Mouse (Mus musculus): ENCODE data around the gene 1700057G04Rik.
"Not testable (repeated sequence)": the region's sequence is repeated elsewhere in the genome, so short reads cannot be mapped to it uniquely, and the experiment has no call there.

1700057G04Rik gene

DNA sequence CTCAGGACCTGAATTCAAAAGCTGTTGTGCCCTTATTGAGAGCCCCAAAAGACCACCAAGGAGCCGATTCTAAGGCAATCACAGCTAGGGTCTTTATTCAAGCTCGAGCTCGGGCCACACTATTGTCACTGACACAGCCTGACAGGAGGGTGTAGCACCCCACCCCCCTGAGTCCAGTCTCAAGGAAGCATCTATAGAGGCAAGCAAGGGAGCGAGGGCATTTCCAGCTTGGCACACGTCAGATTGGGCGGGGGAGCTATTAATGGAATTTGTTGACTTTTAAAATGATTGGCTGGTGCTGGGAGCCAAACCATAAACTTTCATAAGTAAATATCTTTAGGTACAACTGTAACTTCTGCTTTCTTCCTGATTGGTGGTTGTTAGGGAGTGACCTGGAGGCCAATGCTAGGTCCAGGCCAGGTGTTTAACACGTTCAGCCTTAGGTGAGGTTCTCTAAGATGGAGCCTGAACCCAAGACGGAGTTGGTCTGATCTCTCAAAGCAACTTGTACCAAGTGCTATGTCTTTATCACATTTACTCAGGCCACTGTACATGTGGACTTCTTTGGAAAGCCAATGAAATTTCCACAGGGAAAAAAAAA lies 3.5 kb upstream of the 1700057G04Rik start:
- DNase-seq = no peak

DNA sequence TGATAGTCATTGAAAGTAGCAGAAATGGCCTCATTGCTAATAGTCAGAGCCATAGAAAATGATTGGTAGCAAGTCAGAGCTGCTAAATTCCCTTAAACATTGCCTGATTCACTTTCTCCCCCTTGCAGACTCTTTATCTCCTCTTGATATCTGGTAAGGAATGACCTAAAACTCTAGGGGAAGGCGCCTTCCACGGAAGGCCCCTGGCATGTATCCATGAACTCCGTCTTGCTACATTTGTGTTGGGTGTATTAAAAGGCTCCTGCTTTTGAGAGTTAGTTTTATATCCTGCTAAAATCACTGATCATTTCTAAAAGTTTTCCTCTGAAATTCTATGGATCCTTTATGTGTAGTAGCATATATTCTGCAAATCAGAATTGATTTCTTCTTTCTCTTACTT lies 7.6 kb downstream of the 1700057G04Rik start:
- DNase-seq = no peak

DNA sequence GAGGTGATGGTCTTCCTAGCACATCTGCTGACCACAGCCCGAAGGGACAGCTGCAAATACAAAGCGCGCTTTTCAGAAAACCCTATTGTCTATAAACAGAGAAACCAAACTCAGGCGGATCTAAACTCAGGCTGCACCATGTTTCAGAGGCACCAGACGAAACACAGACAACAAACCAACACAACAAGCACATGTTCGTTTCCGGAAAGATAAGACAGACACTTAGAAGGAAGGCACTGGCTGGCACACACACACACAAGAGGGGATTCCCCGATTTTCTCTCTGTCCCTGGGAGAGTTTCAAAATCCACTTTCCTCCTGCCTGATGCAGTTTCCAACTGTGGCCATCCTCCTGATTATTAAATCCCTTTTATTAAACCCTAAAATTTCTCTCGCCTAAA lies 16.8 kb downstream of the 1700057G04Rik start:
- DNase-seq = not testable (repeated sequence)

DNA sequence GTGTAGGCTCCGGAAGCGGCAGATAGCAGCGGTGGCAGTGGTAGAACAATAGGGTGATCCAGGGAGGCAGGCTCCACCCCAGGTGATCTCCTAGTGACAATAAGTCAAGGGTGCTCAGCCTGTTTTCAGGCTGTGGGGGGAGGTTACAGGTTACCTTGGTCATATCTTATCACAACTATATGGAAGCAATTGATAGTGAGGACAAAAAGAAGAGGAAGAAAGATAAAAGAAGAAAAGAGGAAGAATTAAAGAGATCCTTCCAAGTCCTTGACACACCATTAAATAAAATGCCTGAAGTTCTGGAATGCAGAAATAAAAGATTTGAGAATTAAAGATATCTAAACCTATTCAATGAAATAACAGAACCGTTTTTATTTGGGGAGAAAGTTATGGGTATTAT lies 17.6 kb downstream of the 1700057G04Rik start:
- DNase-seq = no peak

DNA sequence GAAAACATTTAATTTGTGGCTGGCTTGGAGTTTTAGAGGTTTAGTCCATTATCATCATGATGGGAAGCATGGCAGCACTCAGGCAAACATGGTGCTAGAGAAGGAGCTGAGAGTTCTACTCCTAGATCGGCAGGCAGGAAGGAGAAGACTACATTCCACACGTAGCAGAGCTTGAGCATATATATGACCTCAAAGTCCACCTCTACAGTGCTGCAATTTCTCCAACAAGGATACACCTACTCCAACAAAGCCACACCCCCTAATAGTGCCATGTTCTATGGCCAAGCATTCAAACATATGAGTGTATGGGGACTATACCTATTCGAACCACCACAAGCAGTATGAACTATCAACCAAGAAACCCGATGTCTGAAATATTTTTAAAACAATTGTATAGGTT lies 22.2 kb downstream of the 1700057G04Rik start:
- no peak for DNase-seq

DNA sequence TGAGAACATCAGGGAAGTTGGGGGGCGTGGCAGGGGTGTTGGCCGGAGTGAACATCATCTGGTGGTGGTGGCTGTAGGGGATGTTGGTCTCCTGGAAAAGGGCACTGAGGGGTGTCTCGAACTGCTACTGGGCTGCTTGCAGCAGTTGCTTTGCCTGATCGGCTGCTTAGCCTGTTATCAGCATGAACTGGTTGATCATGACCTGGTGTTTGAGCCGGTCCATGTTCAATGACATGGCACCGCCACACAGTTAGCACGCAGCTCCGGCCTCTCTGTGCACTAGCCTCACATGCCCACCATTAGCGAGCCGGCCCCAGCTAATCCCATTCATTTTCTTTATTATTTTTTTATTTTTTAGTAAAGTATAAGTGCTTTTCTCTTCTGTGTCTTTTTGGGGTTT lies 25.7 kb downstream of the 1700057G04Rik start:
- no peak for DNase-seq

DNA sequence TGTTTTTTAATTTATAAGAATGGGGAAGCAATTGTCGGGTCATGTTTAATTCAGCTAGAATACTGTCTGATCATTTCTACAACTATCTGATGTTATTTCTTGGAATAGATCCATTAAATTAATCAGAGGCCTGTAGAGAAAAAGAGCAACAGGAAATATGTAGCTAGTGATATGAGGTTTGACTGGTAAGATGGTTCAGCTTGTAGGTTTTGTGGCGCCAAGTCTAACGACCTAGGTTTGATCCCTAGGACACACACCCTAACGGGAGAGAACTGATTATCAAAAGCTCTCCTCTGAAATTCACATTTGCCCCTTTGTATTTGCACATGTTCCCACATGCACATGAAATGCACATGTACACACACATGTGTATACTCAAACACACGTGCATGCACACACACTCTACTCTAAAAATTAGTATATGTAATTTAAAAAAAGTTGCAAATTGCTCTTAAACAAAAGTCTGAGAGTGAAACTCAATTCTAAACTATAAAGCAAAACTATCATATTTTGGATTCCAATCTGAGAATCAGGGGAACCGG lies 26.2 kb downstream of the 1700057G04Rik start:
- DNase-seq = no peak

DNA sequence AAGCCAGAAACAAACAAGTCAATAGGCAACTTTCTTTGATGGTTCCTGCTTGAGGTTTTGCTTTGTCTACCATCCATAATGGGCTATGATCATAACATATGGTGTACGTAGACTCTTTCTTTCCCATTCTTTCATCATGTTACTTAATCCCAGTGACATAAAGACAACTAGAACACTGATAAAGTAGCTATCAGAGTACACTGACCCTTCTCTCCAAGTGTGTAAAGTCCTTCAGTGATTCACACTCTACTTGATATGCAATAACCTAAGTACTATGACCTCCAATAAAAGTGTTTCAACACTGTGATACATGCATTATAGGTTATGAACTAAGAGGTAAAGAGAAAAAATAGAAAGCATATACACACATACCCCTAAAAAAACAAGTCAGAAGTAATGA lies 27.9 kb downstream of the 1700057G04Rik start:
- no peak for DNase-seq

DNA sequence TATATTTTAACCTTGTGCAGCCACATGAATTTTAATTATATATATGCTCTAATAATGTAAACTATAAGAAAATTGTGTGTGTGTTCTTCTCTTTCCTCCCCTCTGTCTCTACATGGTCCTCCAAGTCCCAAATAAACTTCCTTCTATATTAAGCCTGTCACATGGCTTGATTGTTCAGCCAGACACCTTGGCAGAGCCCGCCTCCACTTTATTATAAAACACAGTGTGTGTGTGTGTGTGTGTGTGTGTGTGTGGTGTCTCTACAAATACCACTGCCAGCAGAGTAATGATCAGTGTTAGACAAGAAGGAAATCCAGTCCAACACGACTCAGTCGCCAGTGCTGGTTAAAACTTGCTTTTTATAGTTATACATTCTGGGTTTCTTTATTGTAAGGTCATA lies 28.5 kb downstream of the 1700057G04Rik start:
- no peak for DNase-seq

DNA sequence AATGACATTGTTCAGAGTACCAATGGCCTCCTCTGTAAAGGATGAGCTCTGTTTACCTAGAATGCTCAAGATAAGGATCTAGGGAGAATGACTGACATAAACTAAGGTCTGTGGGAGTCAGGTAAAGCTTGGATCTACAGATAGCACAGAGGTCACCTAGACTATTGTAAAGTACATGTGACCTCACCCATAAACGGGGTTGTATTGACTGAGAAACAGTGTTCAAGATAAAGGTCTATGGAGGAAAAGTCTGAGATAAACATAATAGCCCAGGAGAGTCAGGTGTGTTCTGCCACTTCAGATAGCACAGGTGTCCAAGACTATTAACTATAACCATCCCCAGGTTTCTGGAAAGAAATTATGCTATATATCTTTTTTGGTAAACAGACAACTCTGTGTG lies 29.8 kb downstream of the 1700057G04Rik start:
- no peak for DNase-seq

DNA sequence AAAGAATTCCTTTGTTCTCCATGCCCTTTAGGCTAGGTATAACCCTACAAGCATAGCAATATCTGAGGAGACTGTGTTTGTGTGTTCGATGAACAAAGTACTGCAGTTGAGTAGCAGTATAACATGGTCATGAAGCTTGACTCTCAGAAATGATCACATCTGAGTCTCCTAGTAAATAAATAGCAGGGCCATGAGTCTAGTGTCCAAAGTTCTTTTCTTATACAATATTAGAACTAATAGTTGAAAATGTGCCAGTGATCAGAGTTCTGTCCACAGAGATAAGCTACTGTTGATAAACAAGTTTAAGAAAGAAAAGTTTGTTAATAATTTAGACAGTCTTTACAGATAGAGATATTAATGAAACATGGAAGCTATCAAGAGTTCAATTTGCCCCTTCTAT lies 42.7 kb downstream of the 1700057G04Rik start:
- no peak for DNase-seq

DNA sequence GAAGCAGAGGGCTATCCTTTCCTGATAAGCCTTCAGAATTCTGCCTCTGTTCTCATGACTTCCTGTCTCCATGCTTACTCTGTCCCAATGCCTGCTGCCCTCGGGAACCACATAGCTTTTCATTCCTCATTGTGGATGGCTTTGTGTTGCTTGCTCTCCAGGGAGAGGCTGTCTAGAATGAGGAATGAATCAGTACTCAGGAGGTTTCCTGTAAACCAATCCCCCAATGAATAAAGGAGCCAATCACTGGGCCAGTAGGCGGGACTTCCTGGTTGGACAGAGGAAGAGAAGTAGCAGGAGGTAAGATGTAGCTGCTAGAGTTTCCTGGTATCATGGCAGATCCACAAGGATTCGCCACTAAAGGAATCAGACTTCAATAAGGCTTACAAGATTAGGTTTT lies 44.1 kb downstream of the 1700057G04Rik start:
- no peak for DNase-seq

DNA sequence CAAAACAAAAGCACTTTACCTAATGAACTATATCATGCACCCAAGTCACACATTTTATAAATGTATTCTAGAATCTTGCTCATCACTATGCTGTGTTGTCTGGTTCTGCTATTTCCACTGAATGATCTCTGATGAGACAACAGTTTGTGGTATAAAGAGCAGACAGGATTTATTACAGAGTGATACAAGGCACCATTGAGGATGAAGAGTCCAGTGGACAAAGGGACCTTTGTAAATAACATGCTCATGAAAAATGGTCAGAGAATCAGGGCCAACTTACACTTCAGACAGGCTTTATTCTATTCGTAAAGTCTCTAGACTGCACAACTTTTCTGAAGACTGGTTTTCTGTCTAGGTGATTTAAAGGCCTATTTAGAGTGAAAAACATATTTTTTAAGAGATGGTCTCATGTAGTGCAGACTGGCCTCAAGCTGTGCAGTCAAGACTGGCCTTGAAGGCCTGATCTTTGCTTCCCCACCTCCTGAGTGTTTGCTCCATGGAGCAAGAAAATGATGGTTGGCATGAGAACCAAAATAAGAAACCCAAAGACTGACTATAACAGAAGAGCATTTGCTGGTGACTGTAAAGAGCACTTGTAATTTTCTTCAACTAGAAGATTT lies 51.6 kb downstream of the 1700057G04Rik start:
- no peak for DNase-seq

DNA sequence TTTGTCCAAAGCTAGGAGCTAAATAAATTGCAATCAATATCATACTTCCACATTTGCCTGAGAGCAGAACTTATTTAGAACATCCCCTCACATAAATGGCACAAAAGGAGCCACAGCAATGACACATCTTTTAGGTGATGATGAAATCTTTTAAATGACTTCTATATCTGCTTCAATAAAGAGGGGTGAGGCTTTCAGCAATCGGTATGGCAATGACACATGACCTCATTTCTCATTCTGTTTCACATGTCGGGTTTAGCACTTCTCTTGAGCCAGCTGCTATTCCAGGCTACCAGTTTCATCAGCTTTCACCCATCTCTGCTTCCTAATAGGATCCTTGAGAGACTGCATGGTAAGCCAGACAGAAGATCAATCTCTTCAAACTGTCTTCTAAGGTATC lies 54.3 kb downstream of the 1700057G04Rik start:
- no peak for DNase-seq

DNA sequence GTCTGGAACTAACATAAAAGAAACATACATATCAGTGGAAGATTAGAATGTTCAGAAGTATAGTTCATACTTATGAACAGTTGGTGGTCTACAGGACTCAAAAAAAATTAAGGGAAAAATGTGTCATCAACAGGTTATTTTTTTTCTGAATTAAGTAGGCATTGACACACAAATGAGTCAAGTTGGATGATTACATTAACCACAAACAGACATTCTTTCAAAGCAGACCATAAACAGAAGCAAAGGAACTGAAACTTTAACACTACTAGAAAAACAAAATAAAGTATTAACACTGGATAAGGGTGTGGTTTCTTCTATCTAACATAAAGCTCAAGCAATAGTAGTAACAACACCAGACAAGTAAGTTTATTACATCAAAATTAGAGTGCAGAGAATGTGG lies 59.7 kb downstream of the 1700057G04Rik start:
- no peak for DNase-seq

DNA sequence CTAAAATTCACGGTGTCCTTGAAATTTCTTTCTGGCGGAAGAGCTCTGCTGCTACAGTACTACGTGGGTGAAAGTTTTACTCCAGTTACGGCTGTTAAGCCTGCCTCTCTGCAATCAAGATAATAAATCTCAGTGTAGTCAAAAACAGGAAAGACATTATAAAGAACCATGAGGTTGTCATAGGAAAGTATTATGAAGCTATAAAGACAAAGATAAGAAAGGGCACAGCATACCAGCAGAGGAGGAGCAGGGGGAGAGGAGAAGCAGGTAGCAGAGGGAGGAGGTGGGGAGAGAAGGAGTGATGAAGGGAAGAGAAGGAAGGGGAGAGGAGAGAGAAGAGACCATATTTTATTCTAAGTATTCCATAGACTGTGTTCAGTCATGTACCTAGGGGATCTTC lies 64.7 kb downstream of the 1700057G04Rik start:
- DNase-seq = no peak

DNA sequence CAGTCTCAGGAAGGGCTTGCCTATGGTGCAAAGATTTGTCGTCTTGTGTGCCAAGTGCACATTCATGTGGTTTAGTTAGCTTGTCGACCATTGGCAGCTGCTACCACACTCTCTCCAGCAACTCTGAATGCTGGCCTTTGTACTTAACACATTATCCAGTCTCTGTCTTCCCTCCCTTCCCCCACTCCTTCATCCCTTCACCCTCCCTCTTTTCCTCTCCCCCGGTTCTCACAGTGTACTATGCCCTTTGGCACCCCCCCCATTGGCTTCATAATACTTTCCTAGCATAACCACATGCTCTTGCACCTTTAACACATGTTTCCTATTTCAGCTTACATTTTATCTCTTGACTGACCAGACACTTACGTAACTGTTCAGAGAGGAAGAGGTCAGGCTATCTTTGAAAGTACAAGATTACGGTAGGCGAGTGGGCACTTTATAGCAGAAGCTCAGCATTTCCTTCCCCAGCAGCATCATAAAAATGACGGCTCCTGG lies 65.6 kb downstream of the 1700057G04Rik start:
- no peak for DNase-seq

DNA sequence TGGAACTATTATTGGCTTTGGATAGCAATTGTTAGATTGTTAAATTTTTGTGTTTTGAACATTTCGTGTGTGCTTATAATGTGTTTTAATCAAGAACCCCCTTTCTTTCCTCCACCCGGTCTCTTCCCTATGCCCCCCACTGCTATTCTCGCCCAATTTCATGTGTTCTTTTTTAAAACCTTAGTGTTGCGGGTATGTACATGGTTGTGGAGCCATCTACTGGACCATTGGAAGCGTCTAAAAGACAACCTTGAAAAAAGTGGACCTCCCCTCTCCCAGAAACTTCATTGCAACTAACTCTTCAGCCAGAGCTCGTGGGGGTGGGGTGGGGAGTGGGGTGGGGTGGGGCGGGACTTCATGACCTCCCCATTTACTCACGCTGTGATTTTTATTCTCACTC lies 66.2 kb downstream of the 1700057G04Rik start:
- no peak for DNase-seq

DNA sequence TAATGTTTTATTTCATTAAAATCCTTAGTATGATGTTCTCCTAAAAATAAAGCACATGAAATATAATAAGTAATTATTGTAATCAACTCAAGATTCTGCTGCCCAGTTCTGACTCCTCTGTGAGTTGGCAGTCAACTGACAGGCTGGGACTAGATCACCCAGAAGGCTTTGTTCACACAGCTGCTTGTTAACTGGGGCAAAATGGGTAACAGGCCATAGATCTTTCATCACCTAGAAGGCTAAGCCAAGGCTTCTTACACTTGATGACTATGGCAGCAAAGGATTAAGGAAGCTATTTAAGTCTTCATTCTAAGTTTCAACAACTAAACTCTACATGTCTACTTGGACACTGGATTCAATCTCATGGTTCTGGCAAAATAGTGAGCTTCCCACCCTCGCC lies 68.8 kb downstream of the 1700057G04Rik start:
- no peak for DNase-seq

DNA sequence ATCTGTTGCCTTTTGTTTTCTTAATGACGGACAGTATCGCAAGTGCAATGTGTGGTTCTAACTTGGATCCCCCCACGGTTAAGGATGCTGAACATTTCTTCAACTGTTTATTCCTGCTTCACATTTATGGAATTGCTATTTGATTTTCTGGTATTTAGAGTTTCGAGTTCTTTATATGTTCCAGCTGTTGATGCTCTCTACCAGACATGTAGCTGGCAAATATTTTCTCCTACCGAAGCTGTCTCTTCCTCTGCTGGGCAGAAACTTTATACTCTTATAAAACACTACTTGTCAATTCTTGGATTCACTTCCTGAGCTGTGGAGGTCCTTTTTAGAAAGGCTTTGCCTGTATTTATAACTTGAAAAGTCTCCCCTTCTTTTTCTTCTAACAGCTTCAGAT lies 70.1 kb downstream of the 1700057G04Rik start:
- DNase-seq = no peak

DNA sequence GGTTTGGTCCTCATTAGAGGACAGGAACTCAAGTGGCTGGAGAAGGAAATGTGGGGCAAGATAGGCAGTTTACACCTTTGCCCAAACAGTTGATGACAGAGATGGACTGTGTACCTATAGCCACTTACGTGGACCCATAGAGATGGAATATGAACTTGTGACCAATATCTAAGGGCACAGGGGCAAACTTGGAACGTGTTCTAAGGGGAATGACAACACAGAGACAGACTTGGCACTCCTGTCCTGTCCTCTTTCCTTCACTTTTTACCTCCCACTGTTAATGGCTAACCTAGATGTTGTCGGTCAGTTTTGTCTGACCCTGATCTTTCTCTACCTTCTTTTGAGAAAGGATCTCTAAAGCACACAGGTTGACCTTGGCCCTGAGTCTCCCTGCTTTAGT lies 74.2 kb downstream of the 1700057G04Rik start:
- DNase-seq = no peak

DNA sequence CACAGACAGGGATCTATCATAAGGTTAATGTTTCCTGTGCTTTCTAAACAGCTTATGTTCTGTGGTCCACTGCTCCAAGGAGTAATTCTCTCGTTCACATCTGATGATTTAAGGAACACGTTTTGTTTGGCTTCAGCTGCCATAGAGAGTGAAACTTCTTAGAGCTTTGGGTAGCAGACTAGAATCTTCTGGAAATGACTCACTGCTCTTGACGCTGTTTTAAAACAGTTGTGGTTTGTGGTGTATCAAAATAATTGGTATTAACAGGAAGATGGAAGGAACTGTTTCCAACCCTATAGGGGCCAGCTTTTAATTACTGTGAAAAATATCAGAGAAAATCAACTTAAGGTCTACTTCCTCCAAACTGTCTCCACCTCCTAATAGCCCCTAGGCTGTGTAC lies 75.2 kb downstream of the 1700057G04Rik start:
- no peak for DNase-seq

DNA sequence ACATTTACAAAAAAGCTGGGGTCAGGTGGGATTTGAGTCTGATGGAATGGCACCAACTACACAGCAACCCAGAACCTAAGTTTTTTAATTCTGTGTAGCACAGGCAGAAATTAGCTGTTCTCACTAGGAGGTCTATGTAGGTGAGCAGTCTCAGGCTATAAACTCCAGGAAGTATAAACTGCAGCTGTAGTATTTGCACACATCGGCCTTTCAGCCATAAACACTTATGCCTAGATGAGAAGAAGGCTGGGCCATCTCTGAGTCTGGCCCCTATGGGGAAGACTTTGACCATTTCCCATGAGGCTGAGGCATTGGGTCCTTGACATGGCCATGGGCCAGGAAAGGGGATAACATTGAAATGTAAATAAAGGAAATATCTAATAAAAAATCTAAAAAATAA lies 76.7 kb downstream of the 1700057G04Rik start:
- no peak for DNase-seq

DNA sequence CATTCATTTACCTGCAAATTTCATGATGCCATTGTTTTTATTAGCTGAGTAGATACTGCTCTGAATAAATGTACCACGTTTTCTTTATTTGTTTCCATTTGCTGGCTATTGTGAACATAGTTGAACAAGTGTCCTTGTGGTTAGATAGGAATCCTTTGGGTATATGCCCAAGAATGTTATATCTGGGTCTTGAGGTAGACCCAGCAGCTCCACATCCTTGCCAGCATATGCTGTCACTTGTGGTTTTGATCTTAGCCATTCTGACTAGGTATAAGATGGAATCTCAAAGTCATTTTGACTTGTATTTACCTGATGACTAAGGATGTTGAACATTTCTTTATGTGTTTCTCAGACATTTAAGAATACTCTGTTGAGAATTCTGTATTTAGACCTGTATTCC lies 77.7 kb downstream of the 1700057G04Rik start:
- no peak for DNase-seq

DNA sequence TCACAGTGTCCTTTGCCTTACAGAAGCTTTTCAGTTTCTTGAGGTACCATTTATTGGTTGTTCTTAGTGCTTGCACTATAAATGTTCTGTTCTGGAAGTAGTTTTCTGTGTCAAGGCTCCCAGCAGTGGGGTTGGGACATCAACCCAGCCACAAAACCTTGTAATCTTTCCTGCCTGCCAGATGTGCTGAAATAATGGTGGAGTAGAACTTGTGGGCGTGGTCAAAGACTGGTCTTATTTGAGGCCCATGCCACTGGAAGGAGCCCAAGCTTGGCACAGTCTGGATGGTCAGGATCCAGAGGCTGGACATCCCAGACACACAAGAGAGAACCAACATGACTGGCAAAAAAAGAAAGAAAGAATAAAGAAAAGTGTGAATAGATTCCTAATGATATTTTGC lies 78.2 kb downstream of the 1700057G04Rik start:
- no peak for DNase-seq

Measured in thymus, postnatal 25 days (tissue).